Mouse (Mus musculus): Measurements from ENCODE around the gene Kif9. TPM values are rescaled to one million over a fixed set of nuclear protein-coding genes. Genes with fewer than 3 reads are reported as not detected.

Gene Kif9
- polyA plus RNA-seq (2015; fragmentation: Nextera tagmentation; extraction: Ambion mirVana): 1.2 and 1.5 TPM in 2 replicates

GRCm38 (mm10) chr9:110476124-110477091 is at the start of gene Kif9, which contains the start of gene Klhl18:
TSS of gene Kif9 (plus strand) at chr9:110476958.
TSS of gene Klhl18 (minus strand) at chr9:110476694.
- TF ChIP-seq CTCF (IDR thresholded peaks at IDR 0.05; ENCODE audit: low read depth): no peak
- Histone ChIP-seq H3K4me3 (replicated peaks; ENCODE audit: low read depth, low read length) (peak within 1 kb of the TSS; percentile 71), H3K27me3 (ENCODE audit: insufficient read depth, low read length) (no peaks in the 10 kb centered on the region), H3K9me3 (replicated peaks; ENCODE audit: low read length) (no peaks in the 10 kb centered on the region), H3K4me2 (ENCODE audit: low read length) (peak within 1 kb of the TSS; percentile 86), H3K4me1 (replicated peaks; ENCODE audit: insufficient read depth, low read length) (peaks cover 6% of the 10 kb centered on the region; the same call in 1 of the 2 replicates), H3K36me3 (ENCODE audit: insufficient read depth, low read length) (no peaks in the 10 kb centered on the region), H3K27ac (peak within 1 kb of the TSS; percentile 90), H3K9ac (ENCODE audit: low read depth, low read length) (peak within 1 kb of the TSS; percentile 71)
- ATAC-seq (replicated peaks; ENCODE audit: low FRiP score, low read depth) (peak; percentile 97), DNase-seq (ENCODE audit: low spot score) (peak; percentile 98)
- under 1% methylated on average over 53 of the region's 53 CpGs for WGBS

- H3K36me3 ChIP-seq (ENCODE audit: insufficient read depth, low read length): peaks cover 32% of the 10 kb centered on the region; the same call in 1 of the 2 replicates
- no peak overlapping the region for H3K4me2 ChIP-seq (ENCODE audit: low read length)
- no peak overlapping the region for H3K27ac ChIP-seq
- H3K4me1 ChIP-seq (replicated peaks; ENCODE audit: insufficient read depth, low read length): no peaks in the 10 kb centered on the region
- no peak for TF ChIP-seq CTCF (IDR thresholded peaks at IDR 0.05; ENCODE audit: low read depth)
- H3K4me3 ChIP-seq (replicated peaks; ENCODE audit: low read depth, low read length): no peak overlapping the region
- WGBS: 87% methylated on average over 8 of the region's 8 CpGs
- DNase-seq (ENCODE audit: low spot score) (no peak), ATAC-seq (replicated peaks; ENCODE audit: low FRiP score, low read depth) (no peak)
- H3K9ac ChIP-seq (ENCODE audit: low read depth, low read length): no peak overlapping the region
- no peaks in the 10 kb centered on the region for H3K9me3 ChIP-seq (replicated peaks; ENCODE audit: low read length)
- H3K27me3 ChIP-seq (ENCODE audit: insufficient read depth, low read length): no peaks in the 10 kb centered on the region
These were observed 45.5 kb upstream of the Kif9 start for GRCm38 (mm10) chr9:110431241-110431640.

- 96% methylated on average over 2 of the region's 2 CpGs for WGBS
- H3K36me3 ChIP-seq (ENCODE audit: insufficient read depth, low read length): peaks cover 26% of the 10 kb centered on the region; the same call in 1 of the 2 replicates
These were observed 43.7 kb upstream of the Kif9 start for GRCm38 (mm10) chr9:110433045-110433444.

GRCm38 (mm10) chr9:110436041-110436440 is 40.7 kb upstream of the Kif9 start:
- Histone ChIP-seq H3K4me2 (ENCODE audit: low read length) (no peak overlapping the region), H3K9me3 (replicated peaks; ENCODE audit: low read length) (no peaks in the 10 kb centered on the region), H3K27ac (no peak overlapping the region), H3K9ac (ENCODE audit: low read depth, low read length) (no peak overlapping the region), H3K27me3 (ENCODE audit: insufficient read depth, low read length) (no peaks in the 10 kb centered on the region), H3K4me1 (replicated peaks; ENCODE audit: insufficient read depth, low read length) (no peaks in the 10 kb centered on the region), H3K36me3 (ENCODE audit: insufficient read depth, low read length) (peaks cover 19% of the 10 kb centered on the region; the same call in 1 of the 2 replicates), H3K4me3 (replicated peaks; ENCODE audit: low read depth, low read length) (no peak overlapping the region)
- TF ChIP-seq CTCF (IDR thresholded peaks at IDR 0.05; ENCODE audit: low read depth): no peak
- ATAC-seq (replicated peaks; ENCODE audit: low FRiP score, low read depth): no peak
- WGBS: 92% methylated on average over 11 of the region's 11 CpGs
- no peak for DNase-seq (ENCODE audit: low spot score)

More at GRCm38 (mm10) chr9:110433045-110433444, 43.7 kb upstream of the Kif9 start:
- no peak for TF ChIP-seq CTCF (IDR thresholded peaks at IDR 0.05; ENCODE audit: low read depth)
- ATAC-seq (replicated peaks; ENCODE audit: low FRiP score, low read depth) (no peak), DNase-seq (ENCODE audit: low spot score) (no peak)
- no peak overlapping the region for H3K9ac ChIP-seq (ENCODE audit: low read depth, low read length)
- no peaks in the 10 kb centered on the region for H3K9me3 ChIP-seq (replicated peaks; ENCODE audit: low read length)
- no peaks in the 10 kb centered on the region for H3K4me1 ChIP-seq (replicated peaks; ENCODE audit: insufficient read depth, low read length)
- no peak overlapping the region for H3K4me3 ChIP-seq (replicated peaks; ENCODE audit: low read depth, low read length)
- H3K27ac ChIP-seq: no peak overlapping the region
- H3K27me3 ChIP-seq (ENCODE audit: insufficient read depth, low read length): no peaks in the 10 kb centered on the region
- H3K4me2 ChIP-seq (ENCODE audit: low read length): no peak overlapping the region

GRCm38 (mm10) chr9:110440049-110440448 is 36.7 kb upstream of the Kif9 start:
- no peak overlapping the region for H3K4me2 ChIP-seq (ENCODE audit: low read length)
- WGBS: 62% methylated on average over 5 of the region's 5 CpGs

GRCm38 (mm10) chr9:110440559-110440958 is 36.2 kb upstream of the Kif9 start:
- ATAC-seq (replicated peaks; ENCODE audit: low FRiP score, low read depth) (no peak), DNase-seq (ENCODE audit: low spot score) (no peak)
- Histone ChIP-seq H3K9ac (ENCODE audit: low read depth, low read length) (no peak overlapping the region), H3K36me3 (ENCODE audit: insufficient read depth, low read length) (peaks cover 4% of the 10 kb centered on the region; the same call in 1 of the 2 replicates), H3K27ac (no peak overlapping the region), H3K4me2 (ENCODE audit: low read length) (no peak overlapping the region), H3K4me1 (replicated peaks; ENCODE audit: insufficient read depth, low read length) (no peaks in the 10 kb centered on the region), H3K4me3 (replicated peaks; ENCODE audit: low read depth, low read length) (no peak overlapping the region), H3K27me3 (ENCODE audit: insufficient read depth, low read length) (no peaks in the 10 kb centered on the region), H3K9me3 (replicated peaks; ENCODE audit: low read length) (no peaks in the 10 kb centered on the region)
- TF ChIP-seq CTCF (IDR thresholded peaks at IDR 0.05; ENCODE audit: low read depth): no peak
- WGBS: 87% methylated on average over 6 of the region's 6 CpGs

More at GRCm38 (mm10) chr9:110440049-110440448, 36.7 kb upstream of the Kif9 start:
- Histone ChIP-seq H3K27ac (no peak overlapping the region), H3K36me3 (ENCODE audit: insufficient read depth, low read length) (peaks cover 7% of the 10 kb centered on the region; the same call in 1 of the 2 replicates), H3K9ac (ENCODE audit: low read depth, low read length) (no peak overlapping the region), H3K4me1 (replicated peaks; ENCODE audit: insufficient read depth, low read length) (no peaks in the 10 kb centered on the region), H3K9me3 (replicated peaks; ENCODE audit: low read length) (no peaks in the 10 kb centered on the region), H3K4me3 (replicated peaks; ENCODE audit: low read depth, low read length) (no peak overlapping the region), H3K27me3 (ENCODE audit: insufficient read depth, low read length) (no peaks in the 10 kb centered on the region)
- DNase-seq (ENCODE audit: low spot score) (no peak), ATAC-seq (replicated peaks; ENCODE audit: low FRiP score, low read depth) (no peak)
- no peak for TF ChIP-seq CTCF (IDR thresholded peaks at IDR 0.05; ENCODE audit: low read depth)
